Mouse (Mus musculus) urinary bladder, postnatal 0 days (tissue): ENCODE data around the gene Gmeb2. TPM values are rescaled to one million over a fixed set of nuclear protein-coding genes. Genes with fewer than 3 reads are reported as not detected.

Source experiments
- polyA plus RNA-seq: library from polyadenylated mRNA; unstranded; fragments of >200 nt; fragmentation: Nextera tagmentation; extraction: Ambion mirVana; gene quantifications from 2 replicates; pipeline ENCODE4 v1.2.1, GENCODE M21; 2015

The Gmeb2 gene
- 5.9 and 6.1 TPM in 2 replicates for polyA plus RNA-seq

GRCm38 (mm10) chr2:181287958-181288350 is at the start of gene Gmeb2:
Gene Gmeb2, minus strand, starts transcription at chr2:181288035.

GRCm38 (mm10) chr2:181319248-181320102 is 31.6 kb upstream of the Gmeb2 start, which contains the start of gene Rtel1:
Gene Rtel1, plus strand, starts transcription at chr2:181319739.

GRCm38 (mm10) chr2:181314080-181314810 is 26.4 kb upstream of the Gmeb2 start, which contains the start of gene Stmn3:
Gene Stmn3, minus strand, starts transcription at chr2:181314500.

GRCm38 (mm10) chr2:181241602-181242313 is 46.1 kb downstream of the Gmeb2 start, which contains the start of gene Helz2:
Gene Helz2, minus strand, starts transcription at chr2:181242027.

GRCm38 (mm10) chr2:181219538-181220216 is 68.2 kb downstream of the Gmeb2 start, which contains the start of gene Fndc11:
Gene Fndc11, plus strand, starts transcription at chr2:181220013.

GRCm38 (mm10) chr2:181213021-181213445 is 74.8 kb downstream of the Gmeb2 start, which contains the start of gene Srms:
Gene Srms, minus strand, starts transcription at chr2:181213185.

GRCm38 (mm10) chr2:181202422-181202821 is 85.4 kb downstream of the Gmeb2 start, which contains the start of gene Ptk6:
Gene Ptk6, minus strand, starts transcription at chr2:181202789.

Other genes starting within 250 kb of the Gmeb2 start
- gene Chrna4, start 244.5 kb downstream of the Gmeb2 start, polyA plus RNA-seq: 0.05 and 0.06 TPM in 2 replicates
- gene Kcnq2, start 152.7 kb downstream of the Gmeb2 start, polyA plus RNA-seq: not detected in 2 replicates
- not detected in 2 replicates for gene Eef1a2, start 131.0 kb downstream of the Gmeb2 start, polyA plus RNA-seq
- gene Ppdpf, start 100.8 kb downstream of the Gmeb2 start, polyA plus RNA-seq: 150 and 173 TPM in 2 replicates
- gene Ptk6, start 85.2 kb downstream of the Gmeb2 start, polyA plus RNA-seq: not detected in 2 replicates
- gene Srms, start 74.8 kb downstream of the Gmeb2 start, polyA plus RNA-seq: 0.07 and 0.10 TPM in 2 replicates
- gene Fndc11, start 68.0 kb downstream of the Gmeb2 start, polyA plus RNA-seq: 0.13 TPM in 1 of 2 replicates, not detected in the other
- 0.99 and 1.0 TPM in 2 replicates for gene Helz2, start 46.0 kb downstream of the Gmeb2 start, polyA plus RNA-seq
- 0.92 and 1.1 TPM in 2 replicates for gene Stmn3, start 26.5 kb upstream of the Gmeb2 start, polyA plus RNA-seq
- gene Rtel1, start 31.7 kb upstream of the Gmeb2 start, polyA plus RNA-seq: 12.9 and 14.1 TPM in 2 replicates
- gene Zgpat, start 76.9 kb upstream of the Gmeb2 start, polyA plus RNA-seq: 17.2 and 20.0 TPM in 2 replicates
- 34.8 and 36.7 TPM in 2 replicates for gene Arfrp1, start 77.4 kb upstream of the Gmeb2 start, polyA plus RNA-seq
- 6.0 and 8.3 TPM in 2 replicates for gene Lime1, start 92.0 kb upstream of the Gmeb2 start, polyA plus RNA-seq
- 3.0 and 3.7 TPM in 2 replicates for gene Zbtb46, start 171.4 kb upstream of the Gmeb2 start, polyA plus RNA-seq
- gene Abhd16b, start 205.2 kb upstream of the Gmeb2 start, polyA plus RNA-seq: not detected in 2 replicates
- gene Tpd52l2, start 209.1 kb upstream of the Gmeb2 start, polyA plus RNA-seq: 129 and 134 TPM in 2 replicates
- 52.2 and 55.0 TPM in 2 replicates for gene Dnajc5, start 232.4 kb upstream of the Gmeb2 start, polyA plus RNA-seq